Mouse (Mus musculus) embryonic stem cell, embryonic (primary cell): ENCODE data around the gene Ube2j2.

Source experiments
- CTCF ChIA-PET, 4 experiments: fragments of 300-600 bp in 2 of 4; fragments of 350-600 bp in 2 of 4; sonication (Branson Sonifier 250); formaldehyde crosslinking; loops; one replicate each; lab custom pipeline; 2022; ENCODE audit warnings: inconsistent platforms in 2 of 4; lab: Charles Lee
- POLR2A ChIA-PET, 4 experiments: fragments of 300-600 bp in 2 of 4; fragments of 350-600 bp in 2 of 4; sonication (Branson Sonifier 250); formaldehyde crosslinking; loops; one replicate each; lab custom pipeline; 2022; ENCODE audit warnings: antibody characterized with exemption in 4 of 4, inconsistent platforms in 1 of 4; lab: Charles Lee

The Ube2j2 gene

DNA sequence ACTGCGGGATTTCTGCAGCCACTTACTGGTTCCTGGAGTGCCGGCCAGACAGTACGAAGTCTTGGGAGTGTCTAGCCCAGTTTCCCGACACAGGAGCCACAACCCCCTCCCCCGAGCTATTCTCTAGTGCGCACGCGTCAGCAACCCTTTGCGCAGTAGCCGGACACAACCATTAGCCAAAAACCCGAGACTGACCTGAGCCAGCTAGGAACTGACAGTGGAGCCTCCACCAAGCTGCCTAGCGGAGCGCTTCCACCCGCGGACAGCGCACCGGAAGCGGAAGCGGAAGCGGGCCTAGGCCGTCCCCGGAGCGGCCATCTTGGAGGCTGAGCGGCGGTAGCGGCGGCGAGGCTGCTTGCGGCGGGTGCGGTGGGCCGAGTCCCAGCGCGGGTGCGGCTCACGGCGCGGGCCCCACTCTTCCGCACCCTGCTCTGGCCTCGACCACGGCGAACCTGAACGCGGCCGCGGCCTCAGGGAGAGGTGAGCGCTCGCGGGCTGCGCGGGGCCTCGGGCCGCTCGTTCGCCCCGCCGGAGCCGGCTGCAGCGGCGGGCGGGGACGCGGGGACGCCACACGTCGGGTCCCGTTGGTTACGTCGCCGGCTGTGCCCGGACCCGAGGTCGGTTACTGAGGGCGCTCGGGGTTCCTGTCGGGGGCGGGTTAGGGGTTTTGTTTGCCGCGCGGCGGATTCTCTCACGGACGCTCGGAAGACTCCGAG lies at the start of gene Ube2j2:
TSS of gene Ube2j2 (plus strand) at position 298 of the 716 bp plus-strand sequence.
- ChIA-PET CTCF (interaction anchor here (0.6 to 1.2 kb wide), 6 partner anchors 16 to 635 kb away, joined by 3 to 7 read pairs (median 4); no protein-coding TSS in a partner anchor), POLR2A (interaction anchor here in 3 of 4 experiments (0.5 to 3.6 kb wide), 40 partner anchors 10 to 535 kb away, joined by 3 to 32 read pairs (median 3); partner anchors contain the start of genes Acap3 (in 3 of the 3), Pusl1 (in 3 of the 3), C1qtnf12 (in 2 of the 3) and 9430015G10Rik (in 1 of the 3))

GRCm38 (mm10) chr4:155894311-155894881 lies 49.2 kb upstream of the Ube2j2 start:
- ChIA-PET CTCF (interaction anchor here in 3 of 4 experiments (0.7 to 2.8 kb wide), 5 partner anchors 8 to 65 kb away, joined by 3 to 7 read pairs (median 4); no protein-coding TSS in a partner anchor), POLR2A (interaction anchor here in 2 of 4 experiments (0.6 to 4.2 kb wide), 30 partner anchors 8 to 469 kb away, joined by 3 to 31 read pairs (median 4); partner anchors contain the start of genes 9430015G10Rik (in 2 of the 2), Cptp (in 2 of the 2), Ints11 (in 2 of the 2) and Ube2j2 (in 2 of the 2))

GRCm38 (mm10) chr4:155895216-155895615 lies 48.4 kb upstream of the Ube2j2 start:
- ChIA-PET POLR2A (interaction anchor here in 2 of 4 experiments (0.6 to 4.2 kb wide), 30 partner anchors 8 to 301 kb away, joined by 3 to 31 read pairs (median 4); partner anchors contain the start of genes Cptp (in 2 of the 2), Ints11 (in 2 of the 2), Ube2j2 (in 2 of the 2) and Mxra8 (in 1 of the 2)), CTCF (interaction anchor here in 2 of 4 experiments (0.5 to 1.7 kb wide), 4 partner anchors 9 to 61 kb away, joined by 3 to 5 read pairs (median 4); no protein-coding TSS in a partner anchor)

DNA sequence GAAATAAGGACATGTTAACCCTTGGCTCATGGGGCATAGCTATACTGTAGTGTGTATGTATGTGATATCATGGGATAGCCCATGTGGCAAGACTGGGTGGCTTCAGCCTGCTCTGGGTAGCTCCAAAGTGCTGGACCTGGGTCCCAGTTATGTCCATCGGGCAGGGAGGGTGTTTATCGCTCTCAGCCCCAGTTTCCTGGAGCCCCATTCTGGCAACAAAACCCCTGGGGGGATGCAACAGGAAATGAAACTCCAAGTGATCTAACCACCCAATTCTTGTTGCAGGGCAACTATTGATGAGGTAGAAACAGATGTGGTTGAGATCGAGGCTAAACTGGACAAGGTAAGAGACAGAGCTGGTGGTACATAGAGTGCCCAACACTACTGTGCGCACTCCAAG lies 47.8 kb upstream of the Ube2j2 start:
- CTCF ChIA-PET, result interaction anchor here in 2 of 4 experiments (0.5 to 1.7 kb wide), 4 partner anchors 8 to 17 kb away, joined by 3 to 5 read pairs (median 3); no protein-coding TSS in a partner anchor

DNA sequence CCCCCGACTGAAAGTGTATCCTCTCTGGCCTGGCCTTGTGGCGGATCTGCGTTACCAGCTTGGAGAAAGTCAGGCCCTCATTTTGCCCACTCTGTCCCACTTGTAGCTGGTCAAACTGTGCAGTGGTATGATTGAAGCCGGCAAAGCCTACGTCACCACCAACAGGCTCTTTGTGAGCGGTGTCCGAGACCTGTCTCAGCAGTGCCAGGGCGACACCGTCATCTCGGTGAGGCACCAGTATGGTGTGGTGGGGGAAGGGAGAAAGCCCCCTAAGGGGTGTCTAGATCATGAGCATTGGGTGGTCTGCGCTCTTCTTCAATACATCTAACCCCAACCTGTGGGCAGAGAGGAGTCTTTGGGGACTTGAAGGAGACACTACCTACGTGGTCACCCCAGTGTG lies 47.2 kb upstream of the Ube2j2 start:
- ChIA-PET CTCF (interaction anchor here in 1 of 4 experiments (1.7 kb wide), 1 partner anchor 8 kb away, joined by 5 read pairs; no protein-coding TSS in a partner anchor), POLR2A (interaction anchor here in 2 of 4 experiments (0.5 to 4.2 kb wide), 8 partner anchors 10 to 84 kb away, joined by 3 to 31 read pairs (median 5); partner anchors contain the start of genes Ccnl2 (in 1 of the 2), Cptp (in 1 of the 2), Ints11 (in 1 of the 2) and Mxra8 (in 1 of the 2))

More for the DNA sequence above, 47.8 kb upstream of the Ube2j2 start:
- POLR2A ChIA-PET, result interaction anchor here in 2 of 4 experiments (0.6 to 4.2 kb wide), 22 partner anchors 8 to 164 kb away, joined by 3 to 31 read pairs (median 4); partner anchors contain the start of genes Cptp (in 2 of the 2), Ints11 (in 2 of the 2), Ube2j2 (in 2 of the 2) and Ccnl2 (in 1 of the 2)

GRCm38 (mm10) chr4:155898318-155898717 lies 45.3 kb upstream of the Ube2j2 start:
- POLR2A ChIA-PET, result interaction anchor here in 1 of 4 experiments (0.8 to 1.2 kb wide), 2 partner anchors 12 to 29 kb away, joined by 3 to 4 read pairs; partner anchors contain the start of genes Cptp and Ints11
- CTCF ChIA-PET, result interaction anchor here in 3 of 4 experiments (0.5 to 0.8 kb wide), 3 partner anchors 9 to 1100 kb away, joined by 3 to 6 read pairs (median 3); no protein-coding TSS in a partner anchor

DNA sequence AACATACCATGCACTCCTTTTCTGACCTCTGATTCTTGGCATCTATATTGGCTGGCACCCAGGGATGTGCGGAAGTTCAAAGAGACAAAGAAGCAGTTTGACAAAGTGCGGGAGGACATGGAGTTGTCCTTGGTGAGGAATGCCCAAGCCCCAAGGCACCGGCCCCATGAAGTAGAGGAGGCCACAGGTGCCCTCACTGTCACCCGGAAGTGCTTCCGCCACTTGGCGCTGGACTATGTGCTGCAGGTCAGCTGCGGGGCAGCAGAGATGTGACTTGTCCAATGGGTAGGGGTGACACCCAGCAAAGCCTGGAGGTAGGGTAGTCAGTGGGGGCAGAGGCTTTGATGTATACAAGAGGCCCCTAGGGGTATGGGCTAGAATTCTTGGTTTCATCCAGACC lies 44.3 kb upstream of the Ube2j2 start:
- POLR2A ChIA-PET, result no interaction called here
- CTCF ChIA-PET, result interaction anchor here in 1 of 4 experiments (0.6 to 0.8 kb wide), 3 partner anchors 60 to 202 kb away, joined by 3 to 4 read pairs (median 4); no protein-coding TSS in a partner anchor

- ChIA-PET POLR2A (interaction anchor here in 2 of 4 experiments (0.8 to 1.0 kb wide), 2 partner anchors 9 to 44 kb away, joined by 4 read pairs; partner anchors contain the start of genes Acap3 (in 1 of the 2) and Pusl1 (in 1 of the 2)), CTCF (interaction anchor here in 3 of 4 experiments (0.6 to 1.3 kb wide), 3 partner anchors 58 to 131 kb away, joined by 3 to 4 read pairs (median 4); no protein-coding TSS in a partner anchor)
These were observed 42.4 kb upstream of the Ube2j2 start for GRCm38 (mm10) chr4:155901205-155901604.

DNA sequence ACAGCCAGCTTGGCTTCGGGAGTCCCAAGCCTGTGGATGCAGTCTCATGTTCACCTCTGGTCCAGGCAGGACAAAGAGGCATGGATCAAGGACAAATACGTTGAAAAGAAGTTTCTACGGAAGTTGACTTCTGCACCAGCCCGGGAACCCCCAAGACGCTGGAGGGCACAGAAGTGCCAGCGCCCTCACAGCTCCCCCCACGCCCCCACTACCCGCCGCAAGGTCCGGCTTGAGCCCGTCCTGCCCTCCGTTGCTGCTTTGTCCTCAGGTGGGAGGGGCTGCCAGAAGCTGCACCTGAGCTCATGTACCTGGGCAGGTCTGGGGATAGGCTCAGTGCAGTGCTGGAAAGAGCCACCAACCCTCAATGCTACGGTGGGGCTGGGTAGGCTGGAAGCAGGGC lies 40.4 kb upstream of the Ube2j2 start:
- ChIA-PET CTCF (no interaction called here), POLR2A (interaction anchor here in 2 of 4 experiments (0.6 to 1.7 kb wide), 4 partner anchors 8 to 327 kb away, joined by 3 to 9 read pairs (median 6); partner anchors contain the start of genes Acap3 (in 1 of the 2), Pusl1 (in 1 of the 2) and Ube2j2 (in 1 of the 2))

DNA sequence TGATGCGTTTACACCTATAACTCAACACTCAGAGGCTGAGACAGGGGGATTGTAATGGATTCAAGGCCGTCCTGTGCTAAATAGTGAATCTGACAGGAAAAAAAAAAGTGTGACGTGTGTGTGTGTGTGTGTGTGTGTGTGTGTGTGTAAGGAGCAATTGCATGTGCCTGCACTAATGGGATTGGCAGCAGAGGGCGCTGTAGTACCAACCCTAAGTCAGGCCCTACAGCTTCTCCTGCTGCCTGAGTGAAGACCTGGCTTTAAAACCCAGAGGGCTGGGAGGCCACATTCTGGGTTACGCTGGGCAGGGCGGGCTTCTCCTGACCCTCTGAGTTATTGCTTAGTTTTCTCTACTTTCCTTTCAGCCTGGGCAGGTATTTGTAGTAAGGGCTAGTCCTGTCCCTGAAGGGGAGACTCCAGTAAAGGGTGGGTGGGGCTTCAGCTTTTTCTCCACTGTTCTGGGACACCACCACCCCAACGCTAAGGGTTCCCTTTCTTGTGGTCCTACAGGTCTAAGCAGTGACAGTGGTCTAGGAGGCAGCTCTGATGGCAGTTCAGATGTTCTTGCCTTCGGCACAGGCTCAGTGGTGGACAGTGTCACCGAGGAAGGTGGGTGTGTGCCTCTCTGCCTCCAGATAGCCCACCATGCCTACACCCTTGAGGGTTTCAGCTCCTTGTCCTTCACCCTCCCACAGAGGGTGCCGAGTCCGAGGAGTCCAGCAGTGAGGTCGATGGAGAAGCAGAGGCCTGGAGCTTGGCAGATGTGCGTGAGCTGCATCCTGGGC lies 39.1 kb upstream of the Ube2j2 start:
- POLR2A ChIA-PET, result interaction anchor here in 3 of 4 experiments (0.6 to 4.4 kb wide), 9 partner anchors 9 to 205 kb away, joined by 3 to 31 read pairs (median 5); partner anchors contain the start of genes 9430015G10Rik (in 1 of the 3) and Ube2j2 (in 1 of the 3)
- CTCF ChIA-PET, result interaction anchor here (0.5 to 1.6 kb wide), 24 partner anchors 9 to 689 kb away, joined by 3 to 12 read pairs (median 4); partner anchors contain the start of genes Acap3 (in 1 of the 4), Mrpl20 (in 1 of the 4), Mxra8 (in 1 of the 4) and Pusl1 (in 1 of the 4)

DNA sequence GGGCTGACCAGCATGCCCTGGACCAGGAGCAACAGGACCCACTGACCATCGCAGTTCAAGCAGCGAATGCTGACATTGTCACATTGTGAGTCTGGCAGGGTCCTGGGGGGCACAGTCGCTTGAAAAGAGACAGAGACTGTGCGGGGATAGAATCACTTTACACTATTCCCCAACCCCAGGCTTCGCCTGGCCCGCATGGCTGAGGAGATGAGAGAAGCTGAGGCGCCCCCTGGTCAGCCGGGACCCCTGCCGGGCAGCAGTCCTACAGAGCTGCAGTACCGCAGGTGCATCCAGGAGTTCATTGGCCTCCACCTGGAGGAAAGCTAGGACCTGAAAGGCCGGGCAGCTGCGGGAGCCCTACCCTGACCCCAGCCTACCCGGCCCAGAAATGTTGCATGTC lies 38.0 kb upstream of the Ube2j2 start:
- ChIA-PET POLR2A (interaction anchor here in 2 of 4 experiments (0.7 to 4.4 kb wide), 4 partner anchors 10 to 330 kb away, joined by 3 to 31 read pairs (median 4); partner anchors contain the start of genes Mxra8 (in 1 of the 2) and Noc2l (in 1 of the 2)), CTCF (interaction anchor here in 3 of 4 experiments (0.6 to 1.6 kb wide), 4 partner anchors 53 to 75 kb away, joined by 3 to 12 read pairs (median 4); no protein-coding TSS in a partner anchor)

DNA sequence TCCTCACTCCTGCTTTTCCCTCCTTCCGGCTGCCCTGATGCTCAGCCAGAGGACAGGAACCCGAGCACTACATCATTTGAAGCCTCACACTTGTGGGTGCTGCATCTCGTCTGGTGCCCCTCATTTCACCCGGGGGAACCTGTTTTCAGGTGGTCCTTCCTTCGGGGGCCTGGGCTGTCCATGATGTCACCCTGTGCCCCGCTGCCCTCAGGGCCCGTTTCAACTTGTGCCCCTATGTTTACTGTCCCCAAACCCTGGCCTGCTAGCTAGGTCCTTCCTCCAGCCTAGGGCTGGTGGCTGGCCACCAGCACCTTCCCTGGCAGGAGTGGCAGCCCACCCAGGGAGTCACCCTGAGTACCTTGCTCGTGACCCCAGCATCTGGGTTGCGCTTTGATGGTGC lies 37.5 kb upstream of the Ube2j2 start:
- ChIA-PET POLR2A (interaction anchor here in 2 of 4 experiments (0.7 to 4.4 kb wide), 5 partner anchors 11 to 330 kb away, joined by 3 to 31 read pairs (median 4); partner anchors contain the start of genes Acap3 (in 1 of the 2), Mxra8 (in 1 of the 2), Noc2l (in 1 of the 2) and Pusl1 (in 1 of the 2)), CTCF (no interaction called here)

DNA sequence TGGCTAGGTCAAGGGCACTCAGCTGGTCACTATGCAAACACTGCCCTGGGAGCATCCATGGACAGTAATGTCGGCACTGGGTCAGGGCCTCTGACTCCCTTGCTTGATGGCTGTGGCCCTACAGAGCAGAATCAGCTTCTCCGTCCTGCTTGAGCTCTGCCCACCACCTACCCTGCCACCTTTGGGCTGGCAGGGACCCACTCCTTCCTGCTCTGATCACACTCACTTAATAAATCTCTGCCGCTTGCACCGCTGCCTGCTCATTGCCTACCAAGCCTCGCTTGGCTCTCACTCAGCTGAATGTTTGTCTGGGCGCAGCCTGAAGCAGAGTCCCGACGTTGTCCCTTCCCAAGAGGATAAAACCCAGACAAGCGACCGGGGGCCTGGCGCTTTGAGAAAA lies 36.6 kb upstream of the Ube2j2 start:
- ChIA-PET CTCF (interaction anchor here in 2 of 4 experiments (0.6 to 1.1 kb wide), 2 partner anchors 9 to 37 kb away, joined by 3 to 4 read pairs; partner anchors contain the start of gene Ube2j2 (in 1 of the 2)), POLR2A (interaction anchor here in 3 of 4 experiments (0.6 to 4.4 kb wide), 8 partner anchors 12 to 329 kb away, joined by 3 to 31 read pairs (median 4); partner anchors contain the start of genes Acap3 (in 2 of the 3), Pusl1 (in 2 of the 3) and Noc2l (in 1 of the 3))

GRCm38 (mm10) chr4:155908281-155908680 lies 35.4 kb upstream of the Ube2j2 start:
- CTCF ChIA-PET, result interaction anchor here in 1 of 4 experiments (0.9 kb wide), 1 partner anchor 51 kb away, joined by 3 read pairs; no protein-coding TSS in a partner anchor

GRCm38 (mm10) chr4:155908751-155909150 lies 34.9 kb upstream of the Ube2j2 start:
- CTCF ChIA-PET, result no interaction called here

More at GRCm38 (mm10) chr4:155908281-155908680, 35.4 kb upstream of the Ube2j2 start:
- POLR2A ChIA-PET, result interaction anchor here in 2 of 4 experiments (1.5 to 4.4 kb wide), 3 partner anchors 13 to 16 kb away, joined by 4 to 31 read pairs (median 6); partner anchors contain the start of genes Acap3 (in 2 of the 2) and Pusl1 (in 2 of the 2)

More at GRCm38 (mm10) chr4:155908751-155909150, 34.9 kb upstream of the Ube2j2 start:
- POLR2A ChIA-PET, result interaction anchor here in 1 of 4 experiments (4.4 kb wide), 1 partner anchor 14 kb away, joined by 31 read pairs; no protein-coding TSS in a partner anchor
